Mouse (Mus musculus) kidney, embryonic 14.5 days (tissue): ENCODE measurements around the gene Rbpj. TPM values are rescaled to one million over a fixed set of nuclear protein-coding genes. Genes with fewer than 3 reads are reported as not detected.

Experiments used
- ATAC-seq: fragments of 200-750 bp; cut with Nextera tagmentation; 2 replicates; pipeline ENCODE4 v1.8.0; 2017; ENCODE audit warnings: moderate number of reproducible peaks, mild to moderate bottlenecking, moderate TSS enrichment, moderate library complexity; ENCODE audit not compliant: low FRiP score, low TSS enrichment
- H3K27ac ChIP-seq: fragments of 300-500 bp; sonication (generic); 2 replicates; pipeline ENCODE4 v1.5.1; 2014; ENCODE audit warnings: low read depth, mild to moderate bottlenecking, low read length, moderate library complexity, mixed read lengths
- H3K27me3 ChIP-seq: fragments of 300-500 bp; sonication (generic); 2 replicates; pipeline ENCODE4 v1.6.1; 2014; ENCODE audit warnings: mild to moderate bottlenecking, low read length; ENCODE audit not compliant: control insufficient read depth, insufficient read depth
- H3K36me3 ChIP-seq: fragments of 300-500 bp; sonication (generic); 2 replicates; pipeline ENCODE4 v1.6.1; 2014; ENCODE audit warnings: low read length, mixed read lengths; ENCODE audit not compliant: control insufficient read depth, insufficient read depth
- H3K4me1 ChIP-seq: fragments of 300-500 bp; sonication (generic); 2 replicates; pipeline ENCODE4 v1.6.1; 2014; ENCODE audit warnings: low read length, mixed read lengths; ENCODE audit not compliant: control insufficient read depth, insufficient read depth
- H3K4me2 ChIP-seq: fragments of 300-500 bp; sonication (generic); replicated peaks from 2 replicates; pipeline ENCODE4 v1.6.1; 2014; ENCODE audit warnings: low read depth, mild to moderate bottlenecking, low read length
- H3K4me3 ChIP-seq: fragments of 300-500 bp; sonication (generic); 2 replicates; pipeline ENCODE4 v1.5.1; 2014; ENCODE audit warnings: mild to moderate bottlenecking, low read length
- H3K9ac ChIP-seq: fragments of 300-500 bp; sonication (generic); 2 replicates; pipeline ENCODE4 v1.6.1; 2014; ENCODE audit warnings: low read depth, mild to moderate bottlenecking, low read length, moderate library complexity
- H3K9me3 ChIP-seq: fragments of 300-500 bp; sonication (generic); 2 replicates; pipeline ENCODE4 v1.6.1; 2016; ENCODE audit warnings: low read length; ENCODE audit not compliant: control insufficient read depth
- WGBS: fragments of 180-500 bp; shearing (Covaris S2); extraction: QIAGEN DNeasy Blood & Tissue Kit; methylation state at CpG from one replicate; pipeline ENCODE4 v1.1.7; 2014; 5-methylcytosine and 5-hydroxymethylcytosine counted together
- polyA plus RNA-seq: library from polyadenylated mRNA; unstranded; fragments of >200 nt; fragmentation: Nextera tagmentation; extraction: Ambion mirVana; gene quantifications from 2 replicates; pipeline ENCODE4 v1.2.1, GENCODE M21; 2014

Rbpj gene
- polyA plus RNA-seq, 1 experiment from 2014 or later = 47.4 TPM

GRCm38 (mm10) chr5:53599116-53599515 is 133.2 kb downstream of the Rbpj start:
- Histone ChIP-seq H3K4me2 (no peak overlapping the region), H3K4me3 (no peak overlapping the region), H3K9ac (no peak overlapping the region), H3K36me3 (no peaks in the 10 kb centered on the region), H3K27me3 (no peaks in the 10 kb centered on the region), H3K9me3 (no peaks in the 10 kb centered on the region), H3K27ac (no peak overlapping the region), H3K4me1 (0 out of 2 replicates have a peak, but pooled peaks cover 8% of the 10 kb centered on the region)
- 92% methylated on average over 1 of the region's 1 CpGs for WGBS
- ATAC-seq = no peak

- peak; percentile 28; the same call in 1 of the 2 replicates for ATAC-seq
- Histone ChIP-seq H3K27me3 (no peaks in the 10 kb centered on the region), H3K9ac (no peak overlapping the region), H3K4me3 (no peak overlapping the region), H3K4me2 (no peak overlapping the region), H3K9me3 (no peaks in the 10 kb centered on the region), H3K4me1 (0 out of 2 replicates have a peak, but pooled peaks cover 8% of the 10 kb centered on the region), H3K27ac (no peak overlapping the region), H3K36me3 (no peaks in the 10 kb centered on the region)
- WGBS = 52% methylated on average over 8 of the region's 8 CpGs
Observed at GRCm38 (mm10) chr5:53602194-53602593, 136.2 kb downstream of the Rbpj start.

- WGBS = 83% methylated on average over 4 of the region's 4 CpGs
- ATAC-seq = no peak
- Histone ChIP-seq H3K9me3 (no peaks in the 10 kb centered on the region), H3K4me2 (no peak overlapping the region), H3K27ac (no peak overlapping the region), H3K4me3 (no peak overlapping the region), H3K4me1 (0 out of 2 replicates have a peak, but pooled peaks cover 8% of the 10 kb centered on the region), H3K9ac (no peak overlapping the region), H3K36me3 (no peaks in the 10 kb centered on the region), H3K27me3 (no peaks in the 10 kb centered on the region)
Observed at GRCm38 (mm10) chr5:53605450-53605849, 139.5 kb downstream of the Rbpj start.

- no peaks in the 10 kb centered on the region for H3K27me3 ChIP-seq
- H3K4me3 ChIP-seq = no peak overlapping the region
- H3K4me1 ChIP-seq = no peaks in the 10 kb centered on the region
- no peaks in the 10 kb centered on the region for H3K36me3 ChIP-seq
- no peaks in the 10 kb centered on the region for H3K9me3 ChIP-seq
- WGBS = 59% methylated on average over 9 of the region's 9 CpGs
- H3K9ac ChIP-seq = no peak overlapping the region
- no peak for ATAC-seq
- no peak overlapping the region for H3K4me2 ChIP-seq
- H3K27ac ChIP-seq = no peak overlapping the region
Observed at GRCm38 (mm10) chr5:53607230-53607996, 141.5 kb downstream of the Rbpj start.

DNA sequence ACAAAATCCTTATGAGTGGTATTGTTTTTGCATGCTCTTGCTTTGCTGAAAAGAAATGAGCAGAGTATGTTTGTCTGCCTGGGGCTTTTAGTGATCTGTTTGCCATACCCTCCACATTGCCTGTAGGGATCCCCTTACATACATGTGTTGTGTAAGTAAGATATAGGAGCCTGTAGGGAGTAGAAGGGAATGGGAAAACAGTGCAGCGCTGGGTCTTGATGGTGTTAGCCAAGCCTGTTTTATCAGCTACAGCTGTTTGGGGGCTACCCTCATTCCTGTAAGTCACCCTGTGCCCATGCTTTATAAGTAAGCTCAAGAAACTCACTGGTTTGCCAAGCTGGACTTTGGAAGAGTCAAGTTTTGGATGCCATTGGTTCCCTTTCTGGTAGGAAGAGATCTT is 152.9 kb downstream of the Rbpj start:
- H3K4me3 ChIP-seq = no peak overlapping the region
- no peak for ATAC-seq
- no peaks in the 10 kb centered on the region for H3K36me3 ChIP-seq
- 0 out of 2 replicates have a peak, but pooled peaks cover 3% of the 10 kb centered on the region for H3K4me1 ChIP-seq
- H3K9ac ChIP-seq = no peak overlapping the region
- WGBS = 62% methylated on average over 1 of the region's 1 CpGs
- H3K27me3 ChIP-seq = no peaks in the 10 kb centered on the region
- H3K4me2 ChIP-seq = no peak overlapping the region
- H3K9me3 ChIP-seq = peaks cover 6% of the 10 kb centered on the region; the same call in 1 of the 2 replicates
- no peak overlapping the region for H3K27ac ChIP-seq

DNA sequence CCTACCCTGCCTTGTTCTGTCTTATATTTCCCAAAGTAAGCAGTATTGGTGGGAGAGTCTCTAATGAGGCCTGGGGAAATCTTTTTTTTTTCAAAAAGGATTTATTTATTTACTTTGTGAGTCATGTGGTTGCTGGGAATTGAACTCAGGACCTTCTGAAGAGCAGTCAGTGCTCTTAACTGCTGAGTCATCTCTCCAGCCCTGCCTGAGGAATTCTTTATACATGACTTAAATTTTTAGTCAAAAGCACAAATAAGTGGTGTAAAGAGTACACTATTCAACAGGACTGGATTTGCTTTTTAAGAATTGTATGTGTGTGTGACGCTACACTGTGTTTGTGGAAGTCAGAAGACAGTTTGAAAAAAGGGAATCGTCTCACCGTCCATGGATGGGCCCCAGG is 166.1 kb downstream of the Rbpj start:
- Histone ChIP-seq H3K4me2 (no peak overlapping the region), H3K9me3 (no peaks in the 10 kb centered on the region), H3K4me1 (no peaks in the 10 kb centered on the region), H3K27ac (no peak overlapping the region), H3K9ac (no peak overlapping the region), H3K4me3 (no peak overlapping the region), H3K36me3 (peaks cover 7% of the 10 kb centered on the region), H3K27me3 (no peaks in the 10 kb centered on the region)
- no peak for ATAC-seq
- WGBS = 74% methylated on average over 3 of the region's 3 CpGs

DNA sequence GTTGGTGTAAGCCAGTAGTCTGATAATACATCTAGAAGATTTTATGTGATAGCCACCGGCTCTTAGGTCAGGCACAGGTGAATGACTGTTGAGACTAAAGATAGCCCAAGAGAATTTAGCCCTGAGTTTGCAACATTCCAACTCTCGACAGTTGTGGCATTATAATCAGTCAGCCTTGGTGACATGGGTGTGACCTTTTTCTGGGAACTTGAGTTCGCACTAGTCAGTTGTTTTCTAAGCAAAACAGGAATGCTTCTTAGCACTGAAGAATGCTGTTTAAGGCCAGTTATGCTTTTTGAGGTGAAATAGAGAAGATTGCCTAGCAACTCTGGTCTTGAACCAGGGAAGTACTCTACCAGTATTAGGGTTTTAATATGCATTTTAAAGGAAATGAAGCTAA is 170.8 kb downstream of the Rbpj start:
- 58% methylated on average over 3 of the region's 3 CpGs for WGBS
- Histone ChIP-seq H3K4me1 (no peaks in the 10 kb centered on the region), H3K4me3 (no peak overlapping the region), H3K9ac (no peak overlapping the region), H3K27me3 (no peaks in the 10 kb centered on the region), H3K9me3 (no peaks in the 10 kb centered on the region), H3K36me3 (peaks cover 3% of the 10 kb centered on the region; the same call in 1 of the 2 replicates), H3K4me2 (no peak overlapping the region), H3K27ac (no peak overlapping the region)
- ATAC-seq = no peak

- H3K9ac ChIP-seq = no peak overlapping the region
- no peak for ATAC-seq
- WGBS = 85% methylated on average over 3 of the region's 3 CpGs
- H3K36me3 ChIP-seq = peaks cover 5% of the 10 kb centered on the region; the same call in 1 of the 2 replicates
- no peak overlapping the region for H3K27ac ChIP-seq
- no peak overlapping the region for H3K4me2 ChIP-seq
- H3K4me1 ChIP-seq = no peaks in the 10 kb centered on the region
- H3K4me3 ChIP-seq = no peak overlapping the region
- H3K9me3 ChIP-seq = no peaks in the 10 kb centered on the region
- no peaks in the 10 kb centered on the region for H3K27me3 ChIP-seq
Observed at GRCm38 (mm10) chr5:53637206-53637605, 171.3 kb downstream of the Rbpj start.

GRCm38 (mm10) chr5:53638647-53639046 is 172.7 kb downstream of the Rbpj start:
- Histone ChIP-seq H3K4me2 (no peak overlapping the region), H3K27ac (no peak overlapping the region), H3K27me3 (no peaks in the 10 kb centered on the region), H3K9ac (no peak overlapping the region), H3K36me3 (peaks cover 16% of the 10 kb centered on the region), H3K4me3 (no peak overlapping the region), H3K4me1 (no peaks in the 10 kb centered on the region), H3K9me3 (no peaks in the 10 kb centered on the region)
- 76% methylated on average over 3 of the region's 3 CpGs for WGBS
- ATAC-seq = no peak
